Mouse (Mus musculus): ENCODE measurements around the gene Parvb.

Gene Parvb

DNA sequence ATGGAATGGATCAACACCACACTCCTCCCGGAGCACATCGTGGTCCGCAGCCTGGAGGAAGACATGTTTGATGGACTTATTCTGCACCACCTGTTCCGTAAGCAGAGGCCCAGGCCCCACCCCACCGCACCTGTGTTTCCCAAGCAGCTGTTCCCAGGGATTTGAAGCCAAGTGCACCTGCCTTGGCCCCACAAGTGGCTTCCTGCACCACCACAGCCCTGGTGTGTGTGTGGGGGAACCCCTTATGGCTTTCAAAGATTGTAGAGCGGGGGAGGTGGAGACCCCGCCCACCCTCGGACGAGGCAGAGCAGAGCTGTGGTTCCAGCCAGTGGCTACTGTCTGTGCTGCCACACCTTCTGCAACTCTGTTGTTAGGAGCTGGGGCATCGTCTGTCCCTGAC lies 97.0 kb downstream of the Parvb start:
- DNase-seq, result no peak

DNA sequence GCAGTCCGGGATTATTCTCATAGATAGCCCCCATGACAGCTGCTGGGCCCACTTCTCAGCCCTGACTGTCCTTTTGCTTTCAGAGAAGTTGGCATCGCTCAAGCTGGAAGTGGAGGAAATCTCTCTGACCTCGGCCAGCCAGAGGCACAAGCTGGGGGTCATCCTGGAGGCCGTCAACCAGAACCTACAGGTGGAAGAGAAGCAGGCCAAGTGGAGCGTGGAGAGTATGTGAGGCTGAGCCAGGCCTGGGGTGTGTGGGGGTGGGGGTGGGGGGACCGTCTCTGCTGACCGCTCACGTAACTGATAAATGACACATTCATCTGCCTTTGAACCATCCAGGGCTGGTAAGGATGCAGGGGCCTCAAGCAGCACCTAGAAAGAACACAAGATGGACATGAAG lies 98.1 kb downstream of the Parvb start:
- DNase-seq, result no peak

DNA sequence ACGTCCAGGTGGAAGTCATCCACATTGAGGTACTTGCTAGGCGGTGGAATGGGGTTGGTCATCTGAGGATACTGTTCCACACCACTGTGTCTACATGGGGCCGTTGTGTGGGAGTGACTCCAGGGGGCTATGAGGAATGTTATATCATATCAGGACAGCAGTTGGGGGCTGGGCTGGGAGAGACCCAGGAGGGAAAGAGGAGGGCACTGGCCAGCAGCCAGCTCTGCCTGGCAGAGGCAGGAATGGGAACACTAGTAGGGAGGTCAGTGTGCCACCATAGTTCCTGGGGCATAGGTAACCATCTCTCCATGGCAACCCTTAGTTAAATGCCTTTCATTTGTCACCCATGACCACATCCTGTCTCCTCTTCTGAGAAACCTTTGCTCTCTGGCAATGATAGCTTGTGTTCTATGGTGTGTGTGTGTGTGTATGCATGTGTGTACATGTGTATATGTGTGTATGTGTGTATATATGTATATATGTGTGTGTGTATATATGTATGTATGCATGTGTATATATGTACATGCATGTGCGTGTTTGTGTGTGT lies 99.3 kb downstream of the Parvb start:
- DNase-seq, result no peak

DNA sequence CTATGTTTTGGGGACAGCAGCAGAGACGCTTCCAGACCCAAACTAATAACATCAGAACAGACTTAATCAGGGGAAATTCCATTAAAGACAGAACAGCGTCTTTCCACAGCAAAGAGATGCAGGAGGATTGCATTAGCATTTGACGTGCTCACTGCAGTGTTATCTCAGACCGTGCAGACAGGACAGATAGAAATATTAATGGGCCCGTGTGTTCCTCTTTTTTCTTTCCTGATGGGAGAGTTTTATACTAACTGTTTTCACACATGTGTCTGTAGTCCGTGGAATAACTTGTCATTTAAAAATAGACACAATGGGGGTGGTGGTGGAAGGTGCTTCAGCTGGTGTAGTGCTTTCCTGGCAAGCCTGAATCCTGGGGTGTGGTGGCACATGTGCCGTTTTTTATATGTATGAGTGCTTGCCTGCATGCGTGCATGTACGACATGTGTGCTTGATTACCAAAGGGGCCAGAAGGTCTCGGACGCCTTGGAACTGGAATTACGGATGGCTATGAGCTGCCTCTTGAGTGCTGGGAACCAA lies 104.5 kb downstream of the Parvb start:
- no peak for DNase-seq

DNA sequence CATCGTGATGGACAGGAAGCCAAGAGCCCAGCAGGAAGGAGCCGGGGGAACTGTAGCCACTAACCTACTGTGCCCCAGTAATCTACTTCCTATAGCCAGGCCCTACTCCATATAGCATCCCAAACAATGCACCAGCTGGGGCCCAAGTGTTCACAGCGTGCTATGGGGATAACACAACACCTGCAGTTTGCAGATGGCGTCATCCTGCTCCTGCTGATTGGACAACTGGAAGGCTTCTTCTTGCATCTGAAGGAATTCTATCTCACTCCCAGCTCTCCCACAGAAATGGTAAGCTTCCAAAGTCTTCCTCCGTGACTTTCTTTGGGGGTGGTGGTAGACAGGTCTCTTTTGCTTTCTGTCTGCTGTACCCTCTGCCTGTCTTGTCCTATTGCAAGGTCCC lies 105.8 kb downstream of the Parvb start:
- DNase-seq, result no peak

DNA sequence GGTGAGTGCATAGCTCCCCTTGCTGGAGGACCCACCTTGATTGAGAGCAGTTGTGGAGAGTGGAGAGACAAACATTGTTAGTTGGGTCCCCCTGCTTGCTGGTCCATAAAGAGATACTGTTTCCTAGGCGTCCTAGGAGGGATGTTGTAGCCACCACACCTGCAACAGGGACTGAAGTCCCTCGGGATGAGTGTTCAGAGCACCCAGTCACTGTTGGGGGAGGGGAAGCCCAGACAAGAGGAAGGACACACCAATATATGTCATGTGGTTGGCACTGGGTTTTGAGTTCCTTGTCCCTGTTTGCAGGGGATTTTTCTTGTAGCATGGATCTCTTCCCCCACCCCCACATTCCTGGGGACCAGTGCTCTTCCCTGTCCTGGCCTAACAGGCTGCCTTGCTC lies 109.1 kb downstream of the Parvb start:
- DNase-seq, result no peak

DNA sequence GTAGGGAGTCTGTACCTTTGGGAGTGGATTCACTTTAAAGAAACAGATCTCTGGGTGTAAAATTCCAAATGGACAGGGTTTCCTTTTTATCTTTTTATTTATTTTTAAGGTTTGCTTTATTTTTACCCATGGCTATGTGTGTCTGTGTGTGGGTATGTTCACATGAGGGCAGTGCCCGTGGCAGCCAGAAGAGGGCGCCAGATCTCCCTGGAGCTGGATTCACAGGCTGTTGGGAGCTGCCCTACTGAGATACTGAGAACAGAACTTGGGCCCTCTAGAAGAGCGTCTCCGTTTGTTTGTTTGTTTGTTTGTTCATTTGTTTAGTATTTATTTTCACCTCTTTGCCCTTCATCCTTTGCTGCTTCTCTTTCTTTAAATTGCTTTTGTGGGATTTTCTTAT lies 116.9 kb downstream of the Parvb start:
- no peak for DNase-seq

DNA sequence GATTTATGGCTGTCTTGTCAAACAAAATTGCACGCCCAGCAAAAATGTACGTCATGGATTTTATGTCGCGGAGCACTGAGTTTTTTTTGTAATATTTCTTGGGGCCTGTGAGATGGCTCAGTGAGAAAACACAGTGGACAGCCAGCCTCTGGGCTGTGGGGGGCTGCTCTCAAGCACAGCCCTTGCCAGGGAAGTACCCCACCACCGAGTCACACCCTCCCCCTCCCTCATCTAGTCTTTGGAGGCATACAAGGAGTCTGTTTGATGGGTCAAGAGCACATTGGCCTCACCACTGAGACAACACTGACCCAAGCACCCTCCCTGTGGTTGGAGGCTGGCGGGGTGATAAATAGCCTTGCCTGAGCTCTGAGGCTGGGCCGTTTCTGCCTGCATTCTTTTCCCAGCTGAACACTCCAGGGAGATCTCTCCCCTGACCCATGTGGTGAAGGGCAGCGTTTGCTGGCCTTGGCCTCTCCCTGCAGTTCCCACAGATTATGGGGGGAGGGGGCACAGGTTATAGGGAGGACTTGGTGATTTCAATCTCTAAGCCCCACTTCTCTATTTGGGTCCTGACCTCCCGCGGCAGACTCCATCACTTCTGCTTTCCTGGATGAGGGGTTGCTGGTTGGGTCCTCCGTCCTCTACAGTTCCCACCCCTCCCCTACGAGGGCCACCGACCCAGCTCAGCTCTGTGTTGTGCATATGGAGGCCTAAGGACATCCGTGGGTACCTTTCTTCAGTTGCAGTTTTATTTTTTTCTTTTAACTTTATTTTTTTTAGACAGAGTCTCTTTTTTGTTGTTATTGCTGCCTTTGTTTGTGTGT lies 118.3 kb downstream of the Parvb start:
- no peak for DNase-seq

DNA sequence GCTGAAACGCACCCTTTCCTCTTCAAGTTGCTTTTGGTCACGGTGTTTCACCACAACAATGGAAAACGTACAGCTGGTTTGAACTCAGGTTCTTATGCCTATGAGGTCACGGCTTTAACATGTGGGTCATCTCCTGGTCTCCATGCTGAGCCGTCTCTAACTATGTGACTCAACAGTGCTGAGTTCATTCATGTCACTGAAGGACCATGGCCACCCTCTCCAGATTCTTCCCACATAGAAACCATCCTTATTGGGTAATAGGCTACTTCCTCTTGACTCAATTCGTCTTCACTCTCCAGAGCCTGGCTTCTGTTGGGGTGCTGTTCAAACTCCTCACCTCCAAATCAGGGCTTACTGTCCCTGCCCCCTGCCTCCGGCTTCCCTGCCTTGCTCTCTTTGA lies 119.5 kb downstream of the Parvb start:
- DNase-seq, result no peak

DNA sequence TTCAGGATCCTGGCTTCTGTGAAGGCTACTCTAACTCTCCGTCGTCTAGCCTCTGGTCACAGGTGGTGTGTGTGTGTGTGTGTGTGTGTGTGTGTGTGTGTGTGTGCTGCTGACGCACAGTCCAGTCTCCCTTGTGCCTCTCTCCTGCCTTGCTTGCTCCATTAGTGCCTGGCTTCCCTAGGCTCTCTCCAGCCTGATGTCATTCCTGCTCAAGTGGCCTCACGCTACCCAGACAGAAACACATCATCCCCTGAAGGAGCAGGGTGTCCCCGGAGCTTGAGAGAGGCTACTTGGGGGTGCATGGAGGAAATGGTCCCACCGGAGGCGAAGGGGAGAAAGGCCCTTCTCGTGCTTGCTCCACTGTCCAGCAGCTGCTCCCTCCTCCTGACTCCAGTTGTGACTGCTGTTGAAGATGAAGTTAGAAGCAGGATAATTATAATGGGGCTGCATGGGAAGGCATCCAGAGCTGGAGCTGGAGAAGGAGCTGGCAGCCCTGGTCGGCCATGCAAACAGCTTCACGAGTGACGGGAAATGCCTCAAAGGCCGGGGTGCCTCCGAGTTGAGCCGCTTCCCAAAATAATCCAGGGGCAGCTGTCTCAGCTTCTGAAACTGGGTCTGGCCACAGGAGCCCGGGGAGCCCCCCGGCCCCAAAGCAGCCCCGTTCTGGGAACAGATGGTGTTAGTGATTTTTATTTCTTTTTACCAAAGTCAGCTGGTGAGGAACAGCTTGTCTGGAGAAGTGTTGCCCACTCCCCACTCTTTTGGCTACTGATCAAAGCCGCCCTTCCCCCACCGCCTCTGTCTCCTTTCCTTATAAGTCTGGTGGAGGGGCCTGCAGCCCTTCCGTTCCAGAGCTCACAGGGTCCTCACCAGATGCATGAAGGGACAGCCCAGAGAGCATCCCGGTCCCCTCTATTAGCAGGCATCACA lies 120.3 kb downstream of the Parvb start:
- no peak for DNase-seq

DNA sequence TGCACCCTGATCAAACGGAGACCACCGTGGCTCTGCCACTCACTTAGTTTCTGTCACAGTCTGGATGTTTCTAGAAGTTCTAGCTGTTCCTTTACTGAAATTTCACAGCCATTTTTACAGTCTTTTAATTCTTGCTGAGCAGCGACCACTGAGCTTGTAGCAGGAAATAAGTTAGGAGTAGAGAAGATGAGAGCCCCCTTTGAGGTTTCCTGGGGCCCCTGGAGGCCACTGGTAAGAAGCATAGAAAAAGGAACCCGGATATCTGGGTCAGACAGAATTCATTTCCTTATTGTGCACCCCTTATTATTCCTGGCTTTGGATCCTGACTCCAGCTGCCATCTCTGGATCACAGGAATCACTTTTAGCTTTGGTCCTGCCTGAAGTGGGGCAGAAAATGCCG lies 123.2 kb downstream of the Parvb start:
- DNase-seq, result no peak

DNA sequence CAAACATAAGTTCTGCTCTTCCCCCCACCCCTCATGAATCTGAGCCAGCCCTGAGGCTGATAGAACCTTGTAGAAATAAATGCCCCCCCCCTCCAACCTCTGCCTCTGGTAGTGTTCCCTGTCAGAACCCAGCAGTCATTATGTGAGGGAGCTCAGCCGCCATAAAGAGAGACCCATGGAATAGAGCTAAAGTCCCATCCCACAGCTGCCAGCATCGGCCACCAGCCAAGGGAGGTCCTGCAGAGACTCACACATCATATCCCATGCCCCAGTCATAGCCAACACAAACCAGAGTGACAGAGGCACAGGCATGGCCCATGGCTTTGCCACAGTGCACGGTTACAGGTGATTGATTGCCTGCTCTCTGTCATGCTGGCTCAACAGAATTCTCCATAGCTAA lies 132.9 kb downstream of the Parvb start:
- no peak for DNase-seq
